Mouse (Mus musculus) natural killer cell, adult 2 months (primary cell): ENCODE results near the gene Vmn2r103.

Experiments used
- DNase-seq, 2 experiments: peaks; one replicate each; pipeline ENCODE4 v3.0.0; 2022; ENCODE audit warnings: low spot score in 2 of 2

Vmn2r103 gene

DNA sequence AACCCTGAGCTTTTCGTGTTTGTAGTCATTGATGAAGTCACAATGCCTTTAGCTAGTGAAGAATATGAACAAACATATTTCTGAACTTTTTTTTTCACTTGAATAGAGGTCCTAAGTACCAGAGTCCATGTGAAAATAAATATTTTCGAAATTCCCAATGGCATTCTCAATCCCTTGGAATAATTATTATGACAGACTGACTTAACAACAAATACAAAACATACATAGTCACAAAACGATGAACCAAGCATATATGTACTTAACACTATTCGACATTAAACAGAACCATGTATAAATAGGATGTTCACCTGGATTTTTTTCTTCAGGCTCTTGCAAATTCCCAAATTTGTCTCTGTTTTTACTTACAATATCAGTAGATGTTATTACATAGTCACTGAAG, at the start of gene Vmn2r103:
Vmn2r103 (plus strand) TSS at position 301 of the 400 bp plus-strand sequence.
- DNase-seq, result no peak

DNA sequence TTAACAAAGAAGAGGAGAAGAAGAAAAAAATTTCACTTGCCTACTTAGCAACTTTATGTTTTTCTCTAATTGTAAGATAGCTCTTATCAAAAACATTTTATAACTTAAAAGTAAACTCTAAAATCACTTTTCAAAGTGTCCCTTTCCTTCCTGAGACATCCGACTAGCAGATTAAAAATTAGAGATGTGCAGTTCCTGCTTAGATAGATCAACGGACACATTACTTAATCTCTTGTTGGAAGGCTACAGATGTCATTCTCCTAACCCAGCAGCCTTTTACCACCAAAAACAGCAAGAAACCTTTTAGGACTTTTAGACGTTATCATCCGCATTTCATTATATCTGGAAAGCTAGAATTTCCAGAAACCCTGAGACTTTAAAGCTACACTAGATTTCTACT, 5.8 kb downstream of the Vmn2r103 start:
- no peak for DNase-seq

DNA sequence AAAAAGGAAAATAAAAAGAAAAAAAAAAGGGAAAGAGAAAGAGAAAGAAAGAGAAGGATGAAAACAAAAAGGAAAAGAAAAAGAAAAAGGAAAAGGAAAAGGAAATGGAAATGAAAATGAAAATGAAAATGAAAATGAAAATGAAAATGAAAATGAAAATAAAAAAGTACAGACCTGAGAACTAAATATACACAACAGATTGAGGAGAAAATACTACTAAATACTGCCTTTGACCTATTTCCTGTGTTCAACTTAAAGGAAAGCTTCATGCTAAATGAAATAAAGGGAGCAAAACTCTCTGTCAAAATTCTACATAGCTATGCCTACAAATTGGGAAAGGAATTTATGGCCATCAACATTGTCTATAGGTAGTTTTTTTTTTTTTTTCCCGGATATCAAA, 16.1 kb downstream of the Vmn2r103 start:
- no peak for DNase-seq
